Mouse (Mus musculus) cerebellum, adult 9-11 months (tissue): Measurements from ENCODE around the gene Zfp84.

ENCODE experiments used
- DNase-seq: peaks from one replicate; pipeline ENCODE4 v3.0.0; 2022

Gene Zfp84

DNA sequence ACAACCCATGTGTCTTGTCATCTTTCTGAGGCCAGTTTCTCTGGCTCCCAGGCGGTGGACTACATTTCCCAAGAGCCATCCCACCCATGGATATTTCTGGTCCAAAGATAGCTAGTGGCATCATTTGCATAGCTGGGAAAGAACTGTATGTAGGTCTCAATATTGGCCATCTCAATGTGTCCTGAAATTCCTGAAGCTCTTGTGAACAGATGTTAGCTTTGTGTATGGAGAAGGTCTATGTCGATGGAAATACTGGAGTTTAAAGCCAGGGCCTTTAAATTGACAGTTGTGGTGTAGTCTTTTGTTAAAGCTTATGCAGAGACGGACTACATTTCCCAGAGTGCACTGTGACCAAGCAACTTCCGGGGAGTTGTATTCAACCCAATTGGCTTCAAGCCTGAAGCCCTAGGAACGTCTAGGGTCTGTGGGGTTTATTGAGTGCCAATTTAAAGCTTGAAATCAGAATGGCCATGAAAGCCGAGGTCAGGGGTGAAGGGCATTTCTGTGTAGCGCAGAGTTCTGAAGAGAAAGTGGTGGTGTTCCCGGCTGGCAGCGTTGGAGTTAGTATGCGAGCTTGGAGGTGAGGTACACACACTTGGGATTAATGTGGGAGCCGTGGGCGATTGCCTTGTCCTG, 50.4 kb downstream of the Zfp84 start:
- DNase-seq = peak; percentile 79

DNA sequence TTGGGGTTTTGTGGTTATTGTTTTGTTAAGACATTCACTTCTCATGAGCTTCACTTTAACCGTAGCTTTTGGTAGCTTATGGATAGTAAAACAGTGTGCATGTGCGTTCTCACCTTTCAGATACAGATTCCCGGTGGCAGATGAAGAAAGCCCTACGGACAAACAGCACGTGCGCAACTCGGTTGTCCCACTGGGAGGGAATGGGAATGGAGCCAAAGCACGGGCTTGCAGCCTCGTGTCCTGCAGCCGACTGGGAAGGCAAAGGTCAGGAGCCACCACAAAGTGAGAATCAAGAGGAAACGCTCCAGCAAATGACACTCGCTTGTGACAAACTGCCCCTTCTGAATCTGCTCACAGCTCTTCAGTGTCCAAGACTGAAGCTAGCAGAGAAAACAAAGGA, 59.6 kb downstream of the Zfp84 start:
- no peak for DNase-seq
